Mouse (Mus musculus) liver, adult 2 months (tissue): ENCODE data around the gene Clk1. TPM values are rescaled to one million over a fixed set of nuclear protein-coding genes. Genes with fewer than 3 reads are reported as not detected.

Experiments used
- DNase-seq: peaks from one replicate; pipeline ENCODE4 v3.0.0-alpha.2; 2011; ENCODE audit warnings: low read depth, low spot score; ENCODE audit errors: extremely low read depth
- H3K27ac ChIP-seq: fragments of 200-500 bp; replicated peaks from 2 replicates; pipeline ENCODE4 v1.5.1; 2012; ENCODE audit warnings: low read depth, mild to moderate bottlenecking, control low read depth, inconsistent platforms, low read length; ENCODE audit not compliant: insufficient read depth
- H3K27me3 ChIP-seq: fragments of 200-500 bp; 2 replicates; pipeline ENCODE4 v1.6.1; 2012; ENCODE audit warnings: mild to moderate bottlenecking, moderate library complexity, low read length, inconsistent platforms; ENCODE audit not compliant: control insufficient read depth, insufficient read depth
- H3K36me3 ChIP-seq: fragments of 200-500 bp; 2 replicates; pipeline ENCODE4 v1.6.1; 2012; ENCODE audit warnings: low read length, inconsistent platforms; ENCODE audit not compliant: control insufficient read depth, insufficient read depth
- H3K4me1 ChIP-seq: fragments of 200-500 bp; 2 replicates; pipeline ENCODE4 v1.6.1; 2011; ENCODE audit warnings: low read length; ENCODE audit not compliant: control insufficient read depth, insufficient read depth
- H3K4me3 ChIP-seq: fragments of 200-500 bp; 2 replicates; pipeline ENCODE4 v1.5.1; 2011; ENCODE audit warnings: low read depth, mild to moderate bottlenecking, control low read depth, low read length, moderate library complexity; ENCODE audit not compliant: insufficient read depth
- H3K79me2 ChIP-seq: fragments of 200-500 bp; 2 replicates; pipeline ENCODE4 v1.6.1; 2012; ENCODE audit warnings: inconsistent platforms, mild to moderate bottlenecking, low read length, moderate library complexity; ENCODE audit not compliant: control insufficient read depth, insufficient read depth
- H3K9ac ChIP-seq: fragments of 200-500 bp; 2 replicates; pipeline ENCODE4 v1.6.1; 2012; ENCODE audit warnings: low read depth, mild to moderate bottlenecking, control low read depth, inconsistent platforms, low read length
- CTCF ChIP-seq: fragments of 200-500 bp; IDR thresholded peaks from 2 replicates; pipeline ENCODE4 v1.5.1; 2011; ENCODE audit warnings: low read depth, low read length, control low read depth
- POLR2A ChIP-seq: fragments of 200-500 bp; IDR thresholded peaks from 2 replicates; pipeline ENCODE4 v1.6.1; 2011; ENCODE audit warnings: low read length, control low read depth; ENCODE audit not compliant: insufficient read depth; ENCODE audit errors: extremely low read depth
- WGBS: fragments of 180-500 bp; shearing (Covaris S2); methylation state at CpG from one replicate; pipeline ENCODE4 v1.1.7; 2018; 5-methylcytosine and 5-hydroxymethylcytosine counted together
- polyA plus RNA-seq: library from polyadenylated mRNA; depleted of rRNA; stranded (reverse); fragments of >200 nt; gene quantifications from 2 replicates; pipeline ENCODE4 v1.2.3, GENCODE M21; 2012
- total RNA-seq: library from RNA; depleted of rRNA; stranded (reverse); fragments of >200 nt; gene quantifications from 2 replicates; pipeline ENCODE4 v1.2.3, GENCODE M21; 2014

Gene Clk1
- total and polyA plus RNA-seq, 2 experiments: 23.0 to 163 TPM

- H3K27ac ChIP-seq: no peak overlapping the region
- peak; percentile 9 for DNase-seq
- H3K9ac ChIP-seq: no peak overlapping the region
- no peaks in the 10 kb centered on the region for H3K4me1 ChIP-seq
- TF ChIP-seq POLR2A (no peak), CTCF (no peak)
- H3K36me3 ChIP-seq: peaks cover 31% of the 10 kb centered on the region
- no peaks in the 10 kb centered on the region for H3K79me2 ChIP-seq
- no peak overlapping the region for H3K4me3 ChIP-seq
- WGBS: 85% methylated on average over 5 of the region's 5 CpGs
- H3K27me3 ChIP-seq: no peaks in the 10 kb centered on the region
Measured at GRCm38 (mm10) chr1:58458175-58458574, 34.3 kb upstream of the Clk1 start.

DNA sequence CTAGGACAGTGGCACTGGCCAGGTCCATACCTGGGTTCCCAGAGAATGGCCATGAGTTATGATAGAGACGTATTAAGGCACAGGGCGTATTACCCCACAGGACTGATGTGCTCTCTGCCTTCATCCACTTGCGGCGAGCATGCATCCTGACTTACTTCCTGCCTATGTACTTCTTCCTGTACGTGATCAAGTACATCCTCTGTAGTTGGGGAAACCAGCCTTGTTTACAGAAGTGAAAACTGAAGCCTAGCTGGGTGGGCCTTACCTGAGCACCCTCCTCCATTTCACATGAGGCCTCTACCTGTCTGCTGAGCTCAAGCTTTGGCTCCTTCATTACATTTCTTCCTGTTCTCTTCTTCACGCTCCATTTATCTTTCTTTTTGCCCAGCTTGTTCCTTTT, 30.4 kb upstream of the Clk1 start:
- H3K9ac ChIP-seq: no peak overlapping the region
- no peak overlapping the region for H3K27ac ChIP-seq
- peaks cover 20% of the 10 kb centered on the region for H3K36me3 ChIP-seq
- DNase-seq: no peak
- WGBS: 85% methylated on average over 6 of the region's 6 CpGs
- no peaks in the 10 kb centered on the region for H3K27me3 ChIP-seq
- no peaks in the 10 kb centered on the region for H3K79me2 ChIP-seq
- TF ChIP-seq CTCF (no peak), POLR2A (no peak)
- no peaks in the 10 kb centered on the region for H3K4me1 ChIP-seq
- no peak overlapping the region for H3K4me3 ChIP-seq

- H3K27ac ChIP-seq: no peak overlapping the region
- no peak for TF ChIP-seq POLR2A
- no peak; the same call in 1 of the 2 replicates for TF ChIP-seq CTCF
- H3K36me3 ChIP-seq: peaks cover 8% of the 10 kb centered on the region
- 81% methylated on average over 7 of the region's 7 CpGs for WGBS
- peaks cover 12% of the 10 kb centered on the region for H3K4me1 ChIP-seq
- no peak overlapping the region for H3K4me3 ChIP-seq
- H3K79me2 ChIP-seq: peaks cover 11% of the 10 kb centered on the region
- DNase-seq: no peak
- no peak overlapping the region for H3K9ac ChIP-seq
- no peaks in the 10 kb centered on the region for H3K27me3 ChIP-seq
Measured at GRCm38 (mm10) chr1:58448396-58448795, 24.5 kb upstream of the Clk1 start.

GRCm38 (mm10) chr1:58447766-58448165, 23.9 kb upstream of the Clk1 start:
- Histone ChIP-seq H3K36me3 (peaks cover 8% of the 10 kb centered on the region; the same call in 1 of the 2 replicates), H3K4me1 (peaks cover 12% of the 10 kb centered on the region), H3K4me3 (no peak overlapping the region), H3K27ac (no peak overlapping the region), H3K79me2 (peaks cover 11% of the 10 kb centered on the region), H3K9ac (no peak overlapping the region), H3K27me3 (no peaks in the 10 kb centered on the region)
- TF ChIP-seq POLR2A: no peak
- no peak for TF ChIP-seq CTCF
- no peak for DNase-seq
- 93% methylated on average over 7 of the region's 7 CpGs for WGBS

GRCm38 (mm10) chr1:58445861-58446260, 22.0 kb upstream of the Clk1 start:
- Histone ChIP-seq H3K4me1 (peaks cover 12% of the 10 kb centered on the region), H3K27ac (peak overlapping the region; percentile 46), H3K79me2 (peaks cover 11% of the 10 kb centered on the region), H3K36me3 (peaks cover 6% of the 10 kb centered on the region; the same call in 1 of the 2 replicates), H3K4me3 (peak overlapping the region; percentile 77), H3K27me3 (no peaks in the 10 kb centered on the region), H3K9ac (peak overlapping the region; percentile 77)
- TF ChIP-seq POLR2A: no peak
- TF ChIP-seq CTCF: no peak
- DNase-seq: no peak
- 1% methylated on average over 11 of the region's 11 CpGs for WGBS

DNA sequence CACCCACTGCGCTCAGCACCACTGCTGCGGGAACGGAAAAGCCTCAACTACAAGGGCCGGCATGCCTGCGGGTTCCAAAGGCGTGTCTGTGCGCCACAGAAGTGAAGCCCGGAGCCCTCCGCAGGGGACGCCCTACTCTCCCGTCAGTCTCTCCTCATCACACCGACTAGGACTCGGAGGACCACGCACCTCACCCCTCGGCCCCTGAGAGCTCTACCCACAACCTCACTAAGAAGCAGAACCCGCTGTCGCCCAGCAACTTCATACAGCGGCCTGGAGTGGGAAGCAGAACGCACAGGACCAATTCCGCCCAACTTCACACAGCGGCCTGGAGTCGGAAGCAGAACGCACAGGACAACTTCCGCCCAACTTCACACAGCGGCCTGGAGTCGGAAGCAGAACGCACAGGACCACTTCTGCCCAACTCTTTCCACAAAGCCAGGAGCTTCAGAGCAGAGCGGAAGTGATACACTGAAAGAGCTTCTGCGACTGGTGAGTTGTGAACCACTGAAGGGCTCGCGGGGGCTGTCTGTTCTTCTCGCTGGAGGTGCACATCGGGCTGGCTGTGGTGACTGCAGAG, 21.4 kb upstream of the Clk1 start, which contains the start of the genes Nif3l1 and Ppil3:
TSS of gene Nif3l1 (plus strand) at position 9 of the 580 bp plus-strand sequence.
TSS of gene Ppil3 (minus strand) at position 344 of the 580 bp plus-strand sequence.
- Histone ChIP-seq H3K27ac (peak within 1 kb of the TSS; percentile 65), H3K9ac (peak within 1 kb of the TSS; percentile 88), H3K27me3 (no peaks in the 10 kb centered on the region), H3K36me3 (peaks cover 3% of the 10 kb centered on the region; the same call in 1 of the 2 replicates), H3K79me2 (peaks cover 11% of the 10 kb centered on the region), H3K4me3 (peak within 1 kb of the TSS; percentile 77), H3K4me1 (peaks cover 12% of the 10 kb centered on the region)
- TF ChIP-seq CTCF: peak; percentile 35
- peak; percentile 62 for TF ChIP-seq POLR2A
- DNase-seq: peak; percentile 90
- under 1% methylated on average over 33 of the region's 33 CpGs for WGBS
